Comparison of ENCODE assay signal across 8 mouse cellular contexts in genomic region chr3:101923843-101924740, GRCm38 (mm10). TPM values are rescaled to one million over a fixed set of nuclear protein-coding genes. Genes with fewer than 3 reads are reported as not detected.
DNase-seq lines count a peak whose midpoint lies in the region; ATAC-seq and TF ChIP-seq lines count a peak whose summit lies in the region.

TSS of gene Slc22a15 (minus strand) at chr3:101924453.

- no peak for TF ChIP-seq CTCF in liver, embryonic 14.5 days (IDR thresholded peaks at IDR 0.05; ENCODE audit: low read depth)

- no peak for TF ChIP-seq EP300 in liver, embryonic 14.5 days (IDR thresholded peaks at IDR 0.05; ENCODE audit: low read depth)

- WGBS in embryonic facial prominence, embryonic 12.5 days = under 1% methylated on average over 92 of the region's 92 CpGs
- under 1% methylated on average over 86 of the region's 92 CpGs for WGBS in heart, embryonic 10.5 days
- under 1% methylated on average over 87 of the region's 92 CpGs for WGBS in kidney, embryonic 14.5 days
- 1% methylated on average over 85 of the region's 92 CpGs for WGBS in liver, embryonic 14.5 days (ENCODE audit: insufficient replicate concordance)
- under 1% methylated on average over 85 of the region's 92 CpGs for WGBS in stomach, embryonic 14.5 days

- H3K4me2 ChIP-seq in embryonic facial prominence, embryonic 12.5 days (replicated peaks) = peak within 1 kb of the TSS; percentile 73
- peak within 1 kb of the TSS; percentile 91 for H3K4me2 ChIP-seq in kidney, embryonic 14.5 days (replicated peaks; ENCODE audit: low read depth, low read length)
- peak within 1 kb of the TSS; percentile 70 for H3K4me2 ChIP-seq in liver, embryonic 14.5 days (ENCODE audit: low read depth)
- H3K4me2 ChIP-seq in stomach, embryonic 14.5 days (replicated peaks; ENCODE audit: low read depth, low read length) = peak within 1 kb of the TSS; percentile 78

- ATAC-seq in embryonic facial prominence, embryonic 12.5 days (ENCODE audit: insufficient number of reproducible peaks, insufficient read depth, low FRiP score, low TSS enrichment) = peak; percentile 86
- peak; percentile 83 for ATAC-seq in kidney, embryonic 14.5 days (ENCODE audit: low FRiP score, low TSS enrichment)
- peak; percentile 72 for ATAC-seq in liver, embryonic 14.5 days (ENCODE audit: insufficient read depth)
- peak; percentile 87 for ATAC-seq in stomach, embryonic 14.5 days (ENCODE audit: insufficient number of reproducible peaks, insufficient read depth, low FRiP score, low read depth)

- peaks cover 12% of the 10 kb centered on the region; the same call in 1 of the 2 replicates for H3K4me1 ChIP-seq in embryonic facial prominence, embryonic 12.5 days
- H3K4me1 ChIP-seq in heart, embryonic 10.5 days = peaks cover 28% of the 10 kb centered on the region
- H3K4me1 ChIP-seq in kidney, embryonic 14.5 days (ENCODE audit: control insufficient read depth, insufficient read depth, low read length) = peaks cover 14% of the 10 kb centered on the region; the same call in 1 of the 2 replicates
- H3K4me1 ChIP-seq in liver, embryonic 14.5 days (replicated peaks; ENCODE audit: control insufficient read depth in 2 of 2, insufficient read depth in 2 of 2, low read length in 1 of 2) = peaks cover 0 to 6% of the 10 kb centered on the region in 2 experiments; a peak in 2 of 4 replicates
- peaks cover 9% of the 10 kb centered on the region; the same call in 1 of the 2 replicates for H3K4me1 ChIP-seq in stomach, embryonic 14.5 days (ENCODE audit: control insufficient read depth, insufficient read depth, low read length)

- H3K27ac ChIP-seq in embryonic facial prominence, embryonic 12.5 days = peak within 1 kb of the TSS; percentile 89
- H3K27ac ChIP-seq in heart, embryonic 10.5 days = peak within 1 kb of the TSS; percentile 94
- peak within 1 kb of the TSS; percentile 74 for H3K27ac ChIP-seq in kidney, embryonic 14.5 days (ENCODE audit: low read depth, low read length)
- no peak within 1 kb of the TSS for H3K27ac ChIP-seq in liver, embryonic 14.5 days
- H3K27ac ChIP-seq in stomach, embryonic 14.5 days (ENCODE audit: low read length) = peak within 1 kb of the TSS; percentile 84

- H3K9me3 ChIP-seq in embryonic facial prominence, embryonic 12.5 days = no peaks in the 10 kb centered on the region
- H3K9me3 ChIP-seq in heart, embryonic 10.5 days = no peaks in the 10 kb centered on the region
- no peaks in the 10 kb centered on the region for H3K9me3 ChIP-seq in kidney, embryonic 14.5 days (ENCODE audit: control insufficient read depth, low read length)
- no peaks in the 10 kb centered on the region for H3K9me3 ChIP-seq in liver, embryonic 14.5 days (ENCODE audit: control insufficient read depth, low read length)
- H3K9me3 ChIP-seq in stomach, embryonic 14.5 days (ENCODE audit: control insufficient read depth, low read depth, low read length) = no peaks in the 10 kb centered on the region

- H3K36me3 ChIP-seq in embryonic facial prominence, embryonic 12.5 days = no peaks in the 10 kb centered on the region
- 0 out of 2 replicates have a peak, but pooled peaks cover 4% of the 10 kb centered on the region for H3K36me3 ChIP-seq in heart, embryonic 10.5 days
- no peaks in the 10 kb centered on the region for H3K36me3 ChIP-seq in kidney, embryonic 14.5 days (ENCODE audit: control insufficient read depth, insufficient read depth, low read length)
- no peaks in the 10 kb centered on the region for H3K36me3 ChIP-seq in liver, embryonic 14.5 days (replicated peaks; ENCODE audit: control insufficient read depth, insufficient read depth, low read depth)
- H3K36me3 ChIP-seq in stomach, embryonic 14.5 days (ENCODE audit: control insufficient read depth, insufficient read depth, low read length) = no peaks in the 10 kb centered on the region

- peak within 1 kb of the TSS; percentile 87 for H3K9ac ChIP-seq in embryonic facial prominence, embryonic 12.5 days
- peak within 1 kb of the TSS; percentile 81 for H3K9ac ChIP-seq in kidney, embryonic 14.5 days (ENCODE audit: low read depth, low read length)
- H3K9ac ChIP-seq in liver, embryonic 14.5 days (replicated peaks) = peak within 1 kb of the TSS; percentile 38
- H3K9ac ChIP-seq in stomach, embryonic 14.5 days (replicated peaks; ENCODE audit: low read depth, low read length) = peak within 1 kb of the TSS; percentile 89

- no peaks in the 10 kb centered on the region for H3K27me3 ChIP-seq in embryonic facial prominence, embryonic 12.5 days
- H3K27me3 ChIP-seq in heart, embryonic 10.5 days (ENCODE audit: insufficient read depth, poor library complexity, severe bottlenecking) = no peaks in the 10 kb centered on the region
- H3K27me3 ChIP-seq in kidney, embryonic 14.5 days (ENCODE audit: control insufficient read depth, insufficient read depth, low read length) = no peaks in the 10 kb centered on the region
- peaks cover 5% of the 10 kb centered on the region for H3K27me3 ChIP-seq in liver, embryonic 14.5 days (ENCODE audit: control insufficient read depth, insufficient read depth, low read length)
- H3K27me3 ChIP-seq in stomach, embryonic 14.5 days (ENCODE audit: control insufficient read depth, insufficient read depth, low read length) = no peaks in the 10 kb centered on the region

- peak within 1 kb of the TSS; percentile 79 for H3K4me3 ChIP-seq in embryonic facial prominence, embryonic 12.5 days
- H3K4me3 ChIP-seq in heart, embryonic 10.5 days = peak within 1 kb of the TSS; percentile 83
- peak within 1 kb of the TSS; percentile 80 for H3K4me3 ChIP-seq in kidney, embryonic 14.5 days (ENCODE audit: low read length)
- H3K4me3 ChIP-seq in liver, embryonic 14.5 days (ENCODE audit: insufficient read depth in 1 of 2, low read depth in 2 of 2, low read length in 2 of 2) = peak within 1 kb of the TSS; percentile 58 to 63
- peak within 1 kb of the TSS; percentile 79 for H3K4me3 ChIP-seq in stomach, embryonic 14.5 days (ENCODE audit: low read depth, low read length)

- DNase-seq in urinary bladder, adult 18-20 months (ENCODE audit: low spot score in 2 of 2) = peak; percentile 55 to 74
- DNase-seq in urinary bladder, postnatal 10 days (ENCODE audit: low spot score) = no peak
- peak; percentile 84 for DNase-seq in heart, embryonic 10.5 days (ENCODE audit: low spot score)
- peak in 1 of 3 experiments; percentile 30 for DNase-seq in liver, embryonic 14.5 days (ENCODE audit: low read depth in 3 of 3, low spot score in 3 of 3)
- peak; percentile 10 to 32 for DNase-seq in natural killer cell, adult 2 months (ENCODE audit: low spot score in 2 of 2)

RNA-seq across cellular contexts. Expression of gene Slc22a15, which starts in this region (rescaled TPM):
- polyA plus RNA-seq in embryonic facial prominence, embryonic 12.5 days (2016; fragmentation: Nextera tagmentation; extraction: Ambion mirVana) = 6.3 and 6.6 TPM in 2 replicates
- polyA plus RNA-seq in heart, embryonic 10.5 days (2016; fragmentation: Nextera tagmentation; extraction: Ambion mirVana) = 4.1 and 6.3 TPM in 2 replicates
- polyA plus RNA-seq in kidney, embryonic 14.5 days (2014; fragmentation: Nextera tagmentation; extraction: Ambion mirVana) = 3.5 and 4.3 TPM in 2 replicates
- 1.4 and 1.7 TPM in 2 replicates for polyA plus RNA-seq in liver, embryonic 14.5 days (2012; rRNA removed)
- polyA plus RNA-seq in liver, embryonic 14.5 days (2014; fragmentation: Nextera tagmentation; extraction: Ambion mirVana) = 1.3 and 1.6 TPM in 2 replicates
- polyA plus RNA-seq in stomach, embryonic 14.5 days (2014; fragmentation: Nextera tagmentation; extraction: Ambion mirVana) = 7.0 and 7.3 TPM in 2 replicates

Comparison
In these comparisons a context has a peak if more than half of its experiments do, and no peak if none do; other contexts are left out.
1. H3K9ac ChIP-seq: peak in every context shown above with its lines; median percentile 89 in stomach, embryonic 14.5 days; 87 in embryonic facial prominence, embryonic 12.5 days; 81 in kidney, embryonic 14.5 days; 38 in liver, embryonic 14.5 days.